Mouse (Mus musculus): ENCODE measurements around the gene Camta1.

Camta1 gene

DNA sequence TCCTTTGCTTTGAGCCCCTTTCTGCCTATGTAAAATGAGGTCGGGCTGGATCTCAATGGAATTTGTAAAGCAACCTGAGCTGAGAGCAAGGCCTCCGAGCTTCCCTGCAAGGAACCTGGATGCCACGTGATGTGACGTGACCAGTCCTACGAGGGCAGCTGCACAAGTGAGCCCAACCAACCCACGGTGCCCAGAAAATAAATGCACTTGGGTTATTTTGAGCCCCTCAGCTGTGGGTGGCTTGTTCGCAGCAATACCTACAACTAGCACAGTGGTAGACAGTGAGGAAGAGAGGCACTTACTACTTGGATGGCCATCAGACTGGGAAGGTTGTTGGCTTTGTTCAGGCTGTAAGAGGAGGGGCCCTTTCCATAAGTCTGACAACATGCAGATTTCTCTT, 747.1 kb downstream of the Camta1 start:
- no peak for DNase-seq (ENCODE audit: low read depth)

DNA sequence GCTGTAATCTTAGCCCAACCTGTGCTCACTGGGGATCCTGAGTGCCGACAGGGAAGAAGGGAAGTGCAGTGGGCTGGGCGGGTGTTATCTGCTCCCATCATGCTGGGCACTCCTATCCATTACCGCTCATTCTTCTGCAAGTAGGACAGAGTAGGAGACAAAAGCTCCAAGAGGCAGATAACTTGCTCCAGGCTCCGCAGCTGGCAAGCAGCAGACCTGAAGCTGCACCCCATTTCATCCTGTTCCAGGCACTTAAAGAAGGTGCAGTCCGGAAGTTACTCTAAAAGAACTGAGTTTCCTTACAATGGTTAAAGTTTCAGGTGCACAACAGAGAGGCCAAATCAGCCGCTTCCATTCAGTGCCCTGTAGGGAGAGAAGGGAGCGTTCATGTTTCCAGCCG, 750.5 kb downstream of the Camta1 start:
- DNase-seq (ENCODE audit: low read depth) = no peak

DNA sequence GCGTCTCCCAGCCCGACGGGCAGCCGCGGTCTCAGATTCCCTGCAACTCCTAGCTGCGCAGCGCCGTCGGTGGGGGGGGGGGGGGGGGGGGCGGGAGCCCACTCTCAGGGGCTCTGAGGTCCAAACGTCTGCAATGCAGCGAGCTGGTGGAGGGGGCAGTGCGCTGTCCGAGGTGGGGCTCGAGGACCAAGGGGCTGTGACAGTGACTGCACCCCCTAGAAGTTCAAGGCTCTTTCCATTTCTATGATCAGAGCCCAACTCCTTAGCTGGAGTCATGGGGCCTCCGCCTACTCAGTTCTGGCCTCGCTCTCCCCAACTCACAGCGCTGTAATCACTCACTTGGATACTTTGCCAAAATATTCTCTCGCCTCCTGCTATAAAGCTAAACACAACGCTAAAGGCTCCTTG, 752.8 kb downstream of the Camta1 start:
- DNase-seq (ENCODE audit: low read depth) = no peak

DNA sequence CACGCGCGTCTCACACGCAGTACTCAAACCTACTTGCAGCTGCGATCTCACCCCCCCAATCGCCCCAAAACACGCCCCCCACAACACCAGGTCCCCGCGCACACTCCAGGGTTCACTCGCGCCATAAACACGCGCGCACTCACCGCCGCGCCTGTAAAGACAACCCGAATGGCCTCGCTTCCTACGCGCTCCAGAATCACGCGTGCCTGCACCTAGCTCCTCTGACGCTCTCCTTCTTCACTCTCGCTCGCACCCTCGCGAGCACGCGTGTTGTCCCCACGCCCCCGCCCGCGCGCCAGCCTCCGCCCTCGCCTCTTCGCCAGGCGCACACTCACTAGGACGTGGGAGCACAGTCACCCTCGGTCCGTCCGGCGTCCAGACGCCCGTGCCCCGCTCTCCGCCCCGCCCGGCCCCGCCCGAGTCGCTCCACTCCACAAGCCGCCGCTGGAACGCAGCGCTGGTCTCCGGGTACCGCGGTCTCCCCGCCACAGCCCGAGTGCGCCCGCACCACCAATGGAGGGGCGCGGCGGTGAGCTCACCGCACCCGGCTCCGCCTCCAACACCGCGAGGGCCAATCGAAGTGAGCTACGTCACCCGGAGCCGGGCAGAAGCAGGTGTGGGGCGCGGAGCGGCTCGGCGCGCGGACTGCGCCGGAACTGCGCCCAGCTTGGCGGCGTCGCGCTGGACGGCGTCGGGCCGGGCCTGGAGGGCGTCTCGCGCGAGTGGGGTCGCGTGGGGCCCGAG, 753.5 kb downstream of the Camta1 start:
- no peak for DNase-seq (ENCODE audit: low read depth)

DNA sequence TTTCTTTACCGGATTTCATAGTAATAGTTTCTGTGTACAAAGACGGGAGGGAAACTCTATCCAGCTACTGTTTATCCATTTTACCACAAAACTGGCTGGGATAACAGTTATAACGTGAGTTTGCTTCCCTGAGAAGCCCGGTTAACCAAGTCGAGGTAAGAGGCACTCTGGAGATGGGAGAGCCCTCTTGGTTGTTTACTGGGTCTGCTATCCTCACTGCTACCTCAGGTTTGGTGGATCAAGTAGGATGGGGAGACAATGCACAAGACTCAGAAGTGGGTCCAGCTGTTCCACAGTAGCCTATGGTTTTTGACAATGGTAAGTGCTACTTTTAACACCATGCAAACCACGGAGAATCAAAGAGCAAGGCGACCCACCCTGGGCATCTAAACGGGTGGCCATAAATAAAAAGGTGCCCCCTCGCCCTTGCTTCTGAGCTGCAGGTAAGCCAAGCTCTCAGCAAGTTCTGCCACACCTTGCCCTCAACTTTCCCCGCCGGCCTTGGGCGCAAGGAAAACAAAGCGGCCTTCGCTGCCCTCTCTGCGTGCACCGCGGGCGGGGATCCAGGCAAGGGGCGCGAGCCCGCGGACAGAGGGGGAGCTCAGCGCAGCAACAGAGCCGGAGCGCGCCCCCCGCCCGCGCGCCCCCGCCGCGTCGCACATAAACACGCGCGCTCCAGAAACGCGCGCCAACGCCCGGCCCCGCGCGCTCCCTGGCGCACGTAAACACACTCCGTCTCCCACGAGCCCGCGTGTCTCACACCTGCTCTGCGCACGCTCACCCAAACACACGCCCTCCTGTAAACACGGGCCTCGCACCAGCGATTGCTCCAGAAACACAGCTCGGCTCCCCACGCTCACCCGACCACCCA, 754.3 kb downstream of the Camta1 start:
- DNase-seq (ENCODE audit: low read depth) = no peak

DNA sequence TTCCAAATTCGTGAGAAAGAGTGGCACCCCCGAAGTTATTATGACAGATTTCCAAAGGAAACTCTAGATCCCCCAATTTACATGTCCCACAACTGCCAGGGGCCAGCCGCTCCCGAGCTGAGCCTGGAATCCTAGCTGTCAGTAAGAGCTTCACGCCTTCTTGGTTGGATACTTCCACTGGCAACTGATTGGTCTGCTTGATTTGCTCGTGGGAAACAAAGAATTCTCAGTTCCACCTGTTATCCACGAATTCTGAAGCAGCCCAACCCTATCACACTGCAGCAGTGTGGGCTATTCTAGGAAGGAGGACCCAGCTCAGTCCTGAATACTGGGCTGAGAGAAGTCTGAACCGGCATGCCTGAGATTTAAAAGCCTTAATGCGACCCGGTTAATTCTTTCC, 755.2 kb downstream of the Camta1 start:
- DNase-seq (ENCODE audit: low read depth) = no peak

DNA sequence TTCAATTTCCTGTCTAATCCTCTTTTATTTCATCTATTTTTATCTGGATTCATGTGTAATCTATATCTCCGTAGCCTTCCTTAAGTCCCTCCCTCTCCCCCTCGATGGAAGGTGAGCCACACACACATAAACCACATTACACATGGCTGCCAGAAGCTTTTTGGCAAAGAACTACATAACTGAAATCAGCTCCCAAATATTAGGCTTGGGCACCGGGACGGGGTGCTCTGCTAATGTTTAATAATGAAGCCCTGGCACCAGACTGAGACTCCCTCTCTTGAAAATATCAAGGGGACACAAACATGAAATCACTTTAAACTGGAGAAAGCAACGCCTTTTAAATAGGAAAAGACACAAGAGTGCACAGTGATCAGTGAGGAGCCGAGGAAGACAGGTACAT, 755.8 kb downstream of the Camta1 start:
- DNase-seq (ENCODE audit: low read depth) = no peak

DNA sequence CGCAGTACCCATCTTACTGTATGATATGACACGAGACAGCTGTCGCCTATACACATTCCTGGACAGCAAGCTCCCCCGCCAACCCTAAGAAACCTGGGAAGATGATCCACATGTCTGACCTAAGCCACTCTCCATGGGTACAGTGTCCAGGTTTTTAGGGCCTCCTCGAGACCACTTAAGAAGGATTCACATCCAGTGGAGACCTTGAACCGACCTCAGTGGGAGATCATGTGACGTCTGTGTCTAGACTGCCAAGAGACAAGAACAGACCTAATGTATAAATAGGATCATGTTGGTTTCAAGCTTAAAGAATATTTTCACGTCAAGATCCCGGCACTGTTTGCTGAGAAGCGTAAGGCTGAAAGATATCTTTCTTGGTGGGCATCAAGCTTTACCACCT, 757.5 kb downstream of the Camta1 start:
- DNase-seq (ENCODE audit: low read depth) = no peak

DNA sequence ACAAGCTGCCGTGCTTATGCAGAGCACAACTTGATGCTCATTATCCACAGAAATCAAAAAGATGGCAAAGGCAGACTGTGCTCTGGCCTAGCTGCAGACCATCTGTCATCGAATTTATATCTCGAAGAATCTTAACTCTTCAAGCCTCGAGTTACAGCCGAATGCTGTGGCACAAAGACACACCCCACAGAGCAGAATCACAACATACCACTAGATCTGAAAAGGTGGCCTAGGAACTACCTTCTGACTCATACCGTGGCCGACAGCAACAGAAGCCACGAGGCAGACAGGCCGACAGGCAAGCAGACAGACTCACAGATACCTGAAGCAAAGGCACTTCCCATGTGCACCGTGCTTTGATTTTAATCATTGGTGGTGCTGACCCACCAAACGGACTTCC, 758.0 kb downstream of the Camta1 start:
- DNase-seq (ENCODE audit: low read depth) = no peak

DNA sequence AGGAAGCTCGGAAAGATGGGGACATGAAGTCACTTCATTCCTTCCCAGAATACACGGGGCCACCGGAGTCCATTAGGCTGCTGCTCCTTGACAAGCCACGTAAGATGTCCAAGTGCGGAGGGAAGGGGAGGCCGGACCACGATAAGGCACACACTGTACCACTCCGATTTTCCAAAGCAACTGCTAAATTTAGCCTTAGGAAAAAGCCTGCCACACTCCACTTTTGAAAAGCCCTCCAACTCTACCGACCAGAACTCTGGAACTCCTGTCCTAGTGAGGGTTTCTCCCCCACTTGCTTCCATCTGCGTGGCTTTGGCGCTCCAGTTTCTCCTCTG, 764.6 kb downstream of the Camta1 start:
- DNase-seq (ENCODE audit: low read depth) = no peak

DNA sequence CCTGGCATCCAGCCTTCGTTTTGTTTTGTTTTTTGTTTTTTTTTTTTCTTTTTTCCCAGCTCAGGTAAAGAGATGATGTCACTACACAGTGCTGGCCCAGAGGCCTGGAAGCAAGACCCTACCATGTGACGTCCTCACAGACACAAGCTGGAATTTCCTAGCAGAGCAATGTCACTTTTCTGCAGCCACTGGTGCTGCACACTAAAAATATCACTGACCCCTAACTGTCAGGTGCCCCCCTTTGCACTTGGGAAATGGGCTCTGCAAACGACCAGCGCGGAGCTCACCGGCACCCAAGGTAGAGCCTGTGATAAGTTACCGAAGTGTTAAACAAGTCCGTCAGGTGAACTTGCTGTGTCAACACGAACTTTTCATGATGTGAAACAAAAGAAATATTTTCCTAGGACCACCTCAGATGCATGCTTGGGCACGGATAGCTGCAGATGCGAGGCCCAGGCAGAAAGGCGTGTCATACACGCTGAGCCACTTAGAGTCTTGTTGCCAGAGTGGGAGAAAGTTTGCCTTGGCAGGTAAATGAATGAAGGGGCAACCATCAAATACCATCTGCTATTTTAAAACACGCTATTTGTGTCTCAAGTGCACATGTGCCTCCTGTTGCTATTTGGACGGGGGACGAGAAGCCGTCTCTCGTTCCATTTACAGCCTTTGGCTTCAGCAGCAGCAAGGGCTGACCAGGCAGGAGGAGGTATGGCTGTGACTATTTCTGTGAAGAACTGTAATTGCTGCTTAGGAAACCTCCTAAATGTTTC, 765.2 kb downstream of the Camta1 start:
- DNase-seq (ENCODE audit: low read depth) = no peak

DNA sequence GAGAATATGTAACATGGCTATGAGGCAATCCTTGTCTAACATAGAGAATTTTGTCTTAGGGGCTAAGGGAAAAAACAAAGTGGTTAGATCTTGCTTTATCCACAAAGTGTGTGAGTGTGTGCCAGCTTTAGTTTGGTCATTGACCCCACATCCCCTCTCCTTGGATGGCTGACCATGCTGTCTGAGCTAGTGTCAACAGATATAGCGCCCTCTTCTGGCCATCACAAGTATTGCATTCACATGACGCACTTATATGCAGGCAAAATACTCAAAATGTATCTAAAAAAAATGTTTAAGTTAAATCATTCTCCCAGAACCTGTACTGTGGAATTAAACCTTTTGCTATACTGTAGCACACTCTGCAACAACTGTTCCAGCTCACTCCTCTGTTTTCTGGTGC, 766.5 kb downstream of the Camta1 start:
- peak; percentile 34 for DNase-seq (ENCODE audit: low read depth)

DNA sequence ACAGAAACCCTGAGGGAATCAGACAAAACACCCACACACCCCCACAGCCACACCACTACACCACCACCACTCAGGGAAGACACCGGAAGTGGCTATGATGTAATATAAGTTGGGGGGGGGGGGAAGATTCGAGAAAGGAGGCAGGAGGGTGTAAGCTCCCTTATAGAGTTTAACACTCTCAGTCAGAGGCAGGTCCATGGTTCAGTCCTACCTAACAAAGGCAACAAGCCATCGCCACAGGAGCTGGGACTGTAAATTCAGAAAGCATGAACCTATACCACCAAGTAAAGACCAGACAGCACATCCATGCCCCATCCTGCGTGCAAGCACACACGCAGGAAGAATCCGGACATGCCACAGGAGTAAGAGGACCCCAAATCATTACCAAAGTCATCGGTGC, 772.4 kb downstream of the Camta1 start, which contains the start of gene Gm13090:
TSS of gene Gm13090 (plus strand) at position 301 of the 400 bp plus-strand sequence.
- no peak for DNase-seq (ENCODE audit: low read depth)

DNA sequence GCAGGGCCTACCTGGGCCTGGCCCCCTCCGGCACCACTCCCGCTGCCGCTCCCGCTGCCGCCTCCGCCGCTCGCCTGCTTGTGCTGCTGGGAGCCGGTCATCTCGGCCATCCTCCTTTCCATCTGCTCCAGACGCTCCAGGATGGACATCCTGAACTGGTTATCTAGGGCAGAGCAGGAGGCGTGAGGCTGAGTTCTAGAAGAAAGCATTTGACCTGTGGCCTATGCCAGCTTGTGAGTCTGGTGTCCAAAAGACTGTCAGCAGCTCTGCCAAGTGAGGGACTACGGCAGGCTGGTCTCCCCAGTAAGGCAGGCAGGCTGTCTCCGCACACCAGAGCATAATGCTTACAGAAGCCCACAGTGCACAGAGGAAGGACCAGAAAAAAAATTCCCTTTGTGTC, 772.9 kb downstream of the Camta1 start:
- no peak for DNase-seq (ENCODE audit: low read depth)

DNA sequence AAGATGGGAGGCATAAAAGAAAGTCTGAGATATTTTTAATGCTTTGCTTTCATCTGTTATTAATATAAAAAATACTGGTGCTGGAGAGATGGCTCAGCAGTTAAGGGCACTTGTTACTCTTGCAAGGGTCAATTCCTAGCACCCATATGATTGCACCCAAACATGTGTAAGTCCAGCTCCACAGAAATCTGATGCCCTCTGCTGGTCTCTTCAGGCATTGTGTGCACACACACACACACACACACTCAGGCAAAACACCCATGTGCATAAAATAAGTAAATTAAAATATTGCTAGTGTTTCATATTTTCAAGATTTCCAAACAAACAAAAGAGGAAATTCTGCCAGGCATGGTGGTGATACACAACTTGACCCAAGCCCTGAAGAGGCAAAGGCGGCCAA, 774.3 kb downstream of the Camta1 start:
- DNase-seq (ENCODE audit: low read depth) = no peak

DNA sequence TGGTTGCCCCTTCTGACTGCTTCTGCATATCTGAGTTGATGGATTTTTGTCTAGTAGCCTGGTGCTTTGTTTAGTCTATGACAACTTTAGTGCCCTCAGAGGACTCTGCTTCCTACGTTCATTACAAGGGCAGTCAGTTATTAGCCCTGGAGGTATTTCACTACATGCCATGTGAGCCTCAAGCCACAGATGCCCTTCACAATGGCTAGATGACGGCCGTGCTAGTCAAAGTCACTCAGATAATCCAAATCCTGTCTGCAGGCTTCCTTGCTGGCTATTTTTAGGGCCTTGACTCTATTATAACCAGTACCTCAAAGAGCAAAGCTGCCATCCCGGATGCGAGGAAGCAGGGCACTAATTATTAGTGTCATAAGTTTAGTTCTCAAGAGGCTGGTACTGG, 778.6 kb downstream of the Camta1 start:
- no peak for DNase-seq (ENCODE audit: low read depth)

DNA sequence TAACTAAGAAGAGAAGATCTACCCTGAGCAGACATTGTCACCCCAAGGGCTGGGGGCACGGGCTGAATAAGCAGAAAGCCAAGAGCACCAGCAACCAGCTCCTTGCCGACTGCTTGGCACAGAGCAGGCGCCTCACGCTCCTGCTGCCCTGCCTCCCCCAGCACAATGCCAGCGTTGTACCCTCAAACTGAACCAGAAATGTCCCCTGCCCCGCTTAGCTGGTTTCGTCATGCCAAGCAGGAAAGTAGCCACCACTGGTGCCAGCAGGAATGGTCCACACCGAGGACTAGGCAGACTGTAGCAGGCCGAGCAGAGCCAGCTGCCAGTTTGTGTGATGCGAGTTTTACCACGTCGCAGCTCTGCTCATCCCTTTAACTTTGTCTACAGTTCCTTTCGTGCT, 779.7 kb downstream of the Camta1 start:
- no peak for DNase-seq (ENCODE audit: low read depth)

DNA sequence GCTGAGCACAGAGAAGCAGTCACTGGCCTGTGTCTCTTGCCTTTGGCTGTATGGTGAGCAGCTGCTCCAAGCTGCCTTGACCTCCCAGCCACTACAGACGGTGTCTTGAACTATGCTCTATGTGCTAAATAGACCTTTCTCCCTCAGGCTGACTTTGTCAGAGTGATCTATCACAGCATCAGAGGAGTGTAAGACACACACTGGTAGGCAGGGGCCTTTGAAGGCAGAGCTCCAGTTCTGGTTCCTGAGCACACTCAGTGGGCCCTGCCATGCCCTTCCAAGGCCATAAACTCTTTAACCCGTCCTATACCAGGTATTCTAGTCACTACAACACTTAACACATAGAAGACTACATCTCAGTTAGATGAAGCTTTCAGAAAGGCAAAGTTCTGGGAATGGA, 780.3 kb downstream of the Camta1 start:
- no peak for DNase-seq (ENCODE audit: low read depth)

DNA sequence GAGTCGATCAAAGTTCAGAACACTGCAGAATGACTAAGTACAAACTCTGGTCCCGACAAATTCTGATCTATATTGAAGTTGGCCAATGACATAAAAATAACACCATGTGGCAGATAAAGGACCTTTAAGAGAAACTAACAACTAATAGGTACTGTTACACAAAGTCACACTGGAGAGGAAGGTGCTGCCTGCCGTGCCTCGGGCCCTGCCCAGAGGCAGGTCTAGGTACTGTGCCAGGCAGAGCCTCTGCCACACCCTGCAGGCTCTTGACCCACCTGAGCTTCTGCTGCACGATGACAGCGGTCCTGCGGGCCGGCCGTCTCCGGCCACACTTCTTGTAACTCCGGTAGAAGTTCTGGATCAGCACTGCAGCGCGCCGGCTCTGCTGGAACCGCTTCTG, 786.9 kb downstream of the Camta1 start:
- DNase-seq (ENCODE audit: low read depth) = no peak

DNA sequence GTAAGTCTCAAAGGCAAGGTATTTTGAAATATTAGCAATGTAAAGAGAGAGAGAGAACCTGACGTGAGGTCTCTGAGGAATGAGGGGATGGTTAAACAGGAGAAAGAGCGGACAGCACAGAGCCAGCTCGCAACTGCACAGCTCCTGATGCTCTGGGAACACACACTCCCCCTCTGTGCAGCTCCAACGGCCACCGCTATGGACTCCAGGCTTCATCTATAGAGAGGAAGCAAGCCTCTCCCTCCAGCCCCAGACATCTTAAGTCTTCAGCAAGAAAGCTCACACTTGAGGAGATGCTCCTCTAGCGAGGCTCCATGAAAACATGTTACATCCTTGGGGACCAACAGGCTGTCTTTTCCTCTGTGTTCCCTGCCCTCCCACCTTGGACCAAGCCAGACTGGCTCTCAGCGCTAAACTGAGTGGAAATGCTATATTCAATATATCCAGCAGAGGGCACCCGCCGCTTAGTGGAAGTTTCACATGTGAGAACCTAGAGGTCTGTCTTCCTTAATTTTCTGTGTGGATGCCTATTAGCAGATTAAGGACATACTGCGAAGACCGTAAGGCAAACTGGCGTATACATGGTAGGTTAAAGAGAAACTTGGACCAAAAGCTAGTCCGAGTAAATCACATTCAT, 788.5 kb downstream of the Camta1 start:
- DNase-seq (ENCODE audit: low read depth) = peak; percentile 83

DNA sequence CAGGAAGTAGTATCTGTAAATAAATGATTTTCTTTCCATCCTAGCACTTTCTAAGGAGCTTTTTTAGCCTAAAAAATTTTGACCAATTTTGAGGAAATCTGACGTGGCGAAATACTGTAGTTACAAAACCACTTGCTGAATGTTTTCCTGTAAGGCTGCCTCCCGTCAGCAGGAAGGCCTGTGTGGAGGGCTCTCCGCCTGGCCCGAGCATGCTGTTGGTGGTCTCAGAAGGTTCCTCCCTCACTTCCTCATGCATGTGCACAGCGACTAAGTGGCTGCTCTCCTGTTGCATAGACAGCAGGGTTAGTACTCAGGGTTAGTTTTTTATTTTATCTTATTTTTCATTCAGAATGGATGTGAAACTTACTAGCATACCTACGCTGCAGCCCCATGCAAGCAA, 790.7 kb downstream of the Camta1 start:
- no peak for DNase-seq (ENCODE audit: low read depth)

DNA sequence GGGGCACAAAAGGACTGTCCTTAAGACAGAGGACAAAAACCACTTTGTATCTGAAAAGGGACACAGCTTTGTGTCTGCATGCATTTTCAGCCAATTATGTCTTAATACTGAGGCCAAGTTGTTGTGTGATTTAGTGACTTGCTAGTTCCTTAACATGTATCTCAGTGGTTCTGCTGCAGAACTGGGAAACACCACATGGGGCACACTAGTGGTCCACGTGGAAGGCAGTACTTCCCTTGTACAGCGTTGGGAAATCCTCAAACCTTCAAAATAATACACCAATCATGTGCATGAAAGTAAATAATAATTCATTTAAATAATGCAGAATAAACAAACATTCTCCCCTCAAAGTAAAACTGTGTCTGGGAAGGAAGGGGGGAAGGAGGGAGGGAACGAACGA, 792.9 kb downstream of the Camta1 start:
- no peak for DNase-seq (ENCODE audit: low read depth)

Measured in NIH3T3 (cell line).